Mouse (Mus musculus) lung, embryonic 16.5 days (tissue): ENCODE data around the gene Ebf1. TPM values are rescaled to one million over a fixed set of nuclear protein-coding genes. Genes with fewer than 3 reads are reported as not detected.

Experiments used
- ATAC-seq: fragments of 200-750 bp; cut with Nextera tagmentation; 2 replicates; pipeline ENCODE4 v1.8.0; 2017; ENCODE audit warnings: low read depth, mild to moderate bottlenecking, moderate library complexity
- H3K27ac ChIP-seq: fragments of 300-500 bp; sonication (generic); 2 replicates; pipeline ENCODE4 v1.5.1; 2014; ENCODE audit warnings: mild to moderate bottlenecking, control low read depth, low read length
- H3K27me3 ChIP-seq: fragments of 300-500 bp; sonication (generic); 2 replicates; pipeline ENCODE4 v1.6.1; 2014; ENCODE audit warnings: low read depth, low read length, mixed read lengths; ENCODE audit not compliant: control insufficient read depth, insufficient read depth
- H3K36me3 ChIP-seq: fragments of 300-500 bp; sonication (generic); 2 replicates; pipeline ENCODE4 v1.6.1; 2014; ENCODE audit warnings: low read length; ENCODE audit not compliant: control insufficient read depth, insufficient read depth
- H3K4me1 ChIP-seq: fragments of 300-500 bp; sonication (generic); replicated peaks from 2 replicates; pipeline ENCODE4 v1.6.1; 2014; ENCODE audit warnings: low read length, mixed read lengths; ENCODE audit not compliant: control insufficient read depth, insufficient read depth
- H3K4me2 ChIP-seq: fragments of 300-500 bp; sonication (generic); 2 replicates; pipeline ENCODE4 v1.6.1; 2014; ENCODE audit warnings: low read depth, low read length, control low read depth
- H3K4me3 ChIP-seq: fragments of 300-500 bp; sonication (generic); 2 replicates; pipeline ENCODE4 v1.5.1; 2014; ENCODE audit warnings: mild to moderate bottlenecking, low read length, control low read depth
- H3K9ac ChIP-seq: fragments of 300-500 bp; sonication (generic); 2 replicates; pipeline ENCODE4 v1.6.1; 2014; ENCODE audit warnings: low read length, control low read depth
- H3K9me3 ChIP-seq: fragments of 300-500 bp; sonication (generic); 2 replicates; pipeline ENCODE4 v1.6.1; 2016; ENCODE audit warnings: low read length; ENCODE audit not compliant: control insufficient read depth
- WGBS: fragments of 180-500 bp; shearing (Covaris S2); extraction: QIAGEN DNeasy Blood & Tissue Kit; methylation state at CpG from one replicate; pipeline ENCODE4 v1.1.7; 2014; 5-methylcytosine and 5-hydroxymethylcytosine counted together
- polyA plus RNA-seq: library from polyadenylated mRNA; unstranded; fragments of >200 nt; fragmentation: Nextera tagmentation; extraction: Ambion mirVana; gene quantifications from 2 replicates; pipeline ENCODE4 v1.2.1, GENCODE M21; 2015

The Ebf1 gene
- polyA plus RNA-seq, 1 experiment from 2014 or later: 12.8 TPM

GRCm38 (mm10) chr11:44983961-44984360, 366.8 kb downstream of the Ebf1 start:
- no peak overlapping the region for H3K27ac ChIP-seq
- H3K36me3 ChIP-seq: no peaks in the 10 kb centered on the region

GRCm38 (mm10) chr11:44984381-44984780, 367.3 kb downstream of the Ebf1 start:
- no peak overlapping the region for H3K4me3 ChIP-seq
- no peak overlapping the region for H3K4me2 ChIP-seq
- H3K27ac ChIP-seq: no peak overlapping the region
- no peak for ATAC-seq
- H3K9ac ChIP-seq: no peak overlapping the region
- H3K36me3 ChIP-seq: no peaks in the 10 kb centered on the region
- 44% methylated on average over 7 of the region's 7 CpGs for WGBS
- H3K9me3 ChIP-seq: no peaks in the 10 kb centered on the region
- no peaks in the 10 kb centered on the region for H3K27me3 ChIP-seq
- peaks cover 2% of the 10 kb centered on the region; the same call in 1 of the 2 replicates for H3K4me1 ChIP-seq

More at GRCm38 (mm10) chr11:44983961-44984360, 366.8 kb downstream of the Ebf1 start:
- Histone ChIP-seq H3K27me3 (no peaks in the 10 kb centered on the region), H3K9me3 (no peaks in the 10 kb centered on the region), H3K9ac (no peak overlapping the region), H3K4me2 (no peak overlapping the region), H3K4me3 (no peak overlapping the region), H3K4me1 (peaks cover 3% of the 10 kb centered on the region; the same call in 1 of the 2 replicates)
- WGBS: 80% methylated on average over 6 of the region's 6 CpGs
- no peak for ATAC-seq

GRCm38 (mm10) chr11:44987796-44988195, 370.7 kb downstream of the Ebf1 start:
- no peaks in the 10 kb centered on the region for H3K4me1 ChIP-seq

GRCm38 (mm10) chr11:45002681-45003286, 385.7 kb downstream of the Ebf1 start:
- 76% methylated on average over 5 of the region's 5 CpGs for WGBS
- Histone ChIP-seq H3K9me3 (no peaks in the 10 kb centered on the region), H3K4me3 (no peak overlapping the region), H3K9ac (no peak overlapping the region), H3K4me1 (no peaks in the 10 kb centered on the region), H3K27me3 (no peaks in the 10 kb centered on the region), H3K27ac (no peak overlapping the region), H3K4me2 (no peak overlapping the region), H3K36me3 (no peaks in the 10 kb centered on the region)
- no peak for ATAC-seq

More at GRCm38 (mm10) chr11:44987796-44988195, 370.7 kb downstream of the Ebf1 start:
- no peak overlapping the region for H3K4me3 ChIP-seq
- no peak for ATAC-seq
- no peaks in the 10 kb centered on the region for H3K27me3 ChIP-seq
- H3K4me2 ChIP-seq: no peak overlapping the region
- no peak overlapping the region for H3K9ac ChIP-seq
- no peaks in the 10 kb centered on the region for H3K36me3 ChIP-seq
- no peaks in the 10 kb centered on the region for H3K9me3 ChIP-seq
- WGBS: 50% methylated on average over 4 of the region's 4 CpGs
- H3K27ac ChIP-seq: no peak overlapping the region

- Histone ChIP-seq H3K9ac (no peak overlapping the region), H3K36me3 (no peaks in the 10 kb centered on the region), H3K27ac (no peak overlapping the region), H3K9me3 (no peaks in the 10 kb centered on the region), H3K27me3 (no peaks in the 10 kb centered on the region), H3K4me3 (no peak overlapping the region), H3K4me2 (no peak overlapping the region), H3K4me1 (no peaks in the 10 kb centered on the region)
- 56% methylated on average over 9 of the region's 9 CpGs for WGBS
- no peak for ATAC-seq
Measured at GRCm38 (mm10) chr11:45003716-45004437, 386.8 kb downstream of the Ebf1 start.

GRCm38 (mm10) chr11:45007311-45007710, 390.2 kb downstream of the Ebf1 start:
- 59% methylated on average over 11 of the region's 11 CpGs for WGBS
- no peak overlapping the region for H3K27ac ChIP-seq
- H3K9ac ChIP-seq: no peak overlapping the region
- no peaks in the 10 kb centered on the region for H3K27me3 ChIP-seq
- H3K36me3 ChIP-seq: no peaks in the 10 kb centered on the region
- no peak for ATAC-seq
- no peaks in the 10 kb centered on the region for H3K9me3 ChIP-seq
- H3K4me1 ChIP-seq: no peaks in the 10 kb centered on the region
- H3K4me3 ChIP-seq: no peak overlapping the region
- H3K4me2 ChIP-seq: no peak overlapping the region

GRCm38 (mm10) chr11:45008078-45008477, 391.0 kb downstream of the Ebf1 start:
- no peaks in the 10 kb centered on the region for H3K4me1 ChIP-seq
- no peaks in the 10 kb centered on the region for H3K36me3 ChIP-seq
- H3K27ac ChIP-seq: no peak overlapping the region
- peak overlapping the region; percentile 49 for H3K4me2 ChIP-seq
- no peak for ATAC-seq
- H3K9me3 ChIP-seq: no peaks in the 10 kb centered on the region
- no peaks in the 10 kb centered on the region for H3K27me3 ChIP-seq
- H3K4me3 ChIP-seq: peak overlapping the region; percentile 23
- H3K9ac ChIP-seq: no peak overlapping the region
- 2% methylated on average over 7 of the region's 7 CpGs for WGBS

GRCm38 (mm10) chr11:45008760-45009159, 391.6 kb downstream of the Ebf1 start:
- Histone ChIP-seq H3K4me3 (no peak overlapping the region), H3K4me1 (no peaks in the 10 kb centered on the region), H3K36me3 (no peaks in the 10 kb centered on the region), H3K9me3 (no peaks in the 10 kb centered on the region), H3K27me3 (no peaks in the 10 kb centered on the region), H3K27ac (no peak overlapping the region), H3K9ac (no peak overlapping the region), H3K4me2 (no peak overlapping the region)
- WGBS: 78% methylated on average over 5 of the region's 5 CpGs
- ATAC-seq: no peak

GRCm38 (mm10) chr11:45012081-45012480, 395.0 kb downstream of the Ebf1 start:
- no peaks in the 10 kb centered on the region for H3K36me3 ChIP-seq
- 83% methylated on average over 1 of the region's 1 CpGs for WGBS
- no peaks in the 10 kb centered on the region for H3K4me1 ChIP-seq
- H3K4me3 ChIP-seq: no peak overlapping the region
- H3K27ac ChIP-seq: no peak overlapping the region
- no peak overlapping the region for H3K9ac ChIP-seq
- no peak overlapping the region for H3K4me2 ChIP-seq
- H3K27me3 ChIP-seq: no peaks in the 10 kb centered on the region
- no peaks in the 10 kb centered on the region for H3K9me3 ChIP-seq
- ATAC-seq: no peak
